Mouse (Mus musculus) cerebellum, adult 8-10 months (tissue): ENCODE data around the gene Tmem220.
"Not testable (repeated sequence)": the region's sequence is repeated elsewhere in the genome, so short reads cannot be mapped to it uniquely, and the experiment has no call there.

Experiments
- DNase-seq: peaks from one replicate; pipeline ENCODE4 v3.0.0; 2022

The Tmem220 gene

GRCm38 (mm10) chr11:67019711-67020475 is 5.1 kb upstream of the Tmem220 start:
- DNase-seq = no peak

GRCm38 (mm10) chr11:67020948-67021347 is 4.0 kb upstream of the Tmem220 start:
- peak; percentile 60 for DNase-seq

GRCm38 (mm10) chr11:67022354-67023115 is 2.4 kb upstream of the Tmem220 start:
- no peak for DNase-seq

- DNase-seq = not testable (repeated sequence)
Observed at GRCm38 (mm10) chr11:67023191-67023590, 1.8 kb upstream of the Tmem220 start.

GRCm38 (mm10) chr11:67023802-67024340 is 1.1 kb upstream of the Tmem220 start:
- no peak for DNase-seq

GRCm38 (mm10) chr11:67030904-67031602 is 6.1 kb downstream of the Tmem220 start:
- no peak for DNase-seq

GRCm38 (mm10) chr11:67031603-67031915 is 6.6 kb downstream of the Tmem220 start:
- DNase-seq = no peak

GRCm38 (mm10) chr11:67034775-67035485 is 10.0 kb downstream of the Tmem220 start:
- DNase-seq = no peak

- DNase-seq = no peak
Observed at GRCm38 (mm10) chr11:67036229-67036628, 11.3 kb downstream of the Tmem220 start.

GRCm38 (mm10) chr11:67036892-67037291 is 11.9 kb downstream of the Tmem220 start:
- DNase-seq = no peak

- DNase-seq = no peak
Observed at GRCm38 (mm10) chr11:67039799-67040198, 14.8 kb downstream of the Tmem220 start.

- no peak for DNase-seq
Observed at GRCm38 (mm10) chr11:67040483-67040882, 15.5 kb downstream of the Tmem220 start.

GRCm38 (mm10) chr11:67043007-67043406 is 18.1 kb downstream of the Tmem220 start:
- DNase-seq = no peak

- no peak for DNase-seq
Observed at GRCm38 (mm10) chr11:67044959-67045358, 20.0 kb downstream of the Tmem220 start.

- no peak for DNase-seq
Observed at GRCm38 (mm10) chr11:67047199-67047598, 22.2 kb downstream of the Tmem220 start.

- no peak for DNase-seq
Observed at GRCm38 (mm10) chr11:67048496-67048895, 23.5 kb downstream of the Tmem220 start.

GRCm38 (mm10) chr11:67049256-67049655 is 24.3 kb downstream of the Tmem220 start:
- DNase-seq = no peak

- DNase-seq = no peak
Observed at GRCm38 (mm10) chr11:67051676-67052320, 26.8 kb downstream of the Tmem220 start.

- peak; percentile 82 for DNase-seq
Observed at GRCm38 (mm10) chr11:67052321-67052952, 27.5 kb downstream of the Tmem220 start, which contains the start of the genes Adprm and Sco1. Adprm (minus strand) TSS chr11:67052594. Sco1 (plus strand) TSS chr11:67052670.

GRCm38 (mm10) chr11:67054754-67055365 is 29.9 kb downstream of the Tmem220 start:
- DNase-seq = no peak

- no peak for DNase-seq
Observed at GRCm38 (mm10) chr11:67061311-67061710, 36.4 kb downstream of the Tmem220 start.
